Mouse (Mus musculus): ENCODE results near the gene Kcnn1. TPM values are rescaled to one million over a fixed set of nuclear protein-coding genes. Genes with fewer than 3 reads are reported as not detected.

The Kcnn1 gene
- polyA plus RNA-seq, 1 experiment = 3.2 TPM

DNA sequence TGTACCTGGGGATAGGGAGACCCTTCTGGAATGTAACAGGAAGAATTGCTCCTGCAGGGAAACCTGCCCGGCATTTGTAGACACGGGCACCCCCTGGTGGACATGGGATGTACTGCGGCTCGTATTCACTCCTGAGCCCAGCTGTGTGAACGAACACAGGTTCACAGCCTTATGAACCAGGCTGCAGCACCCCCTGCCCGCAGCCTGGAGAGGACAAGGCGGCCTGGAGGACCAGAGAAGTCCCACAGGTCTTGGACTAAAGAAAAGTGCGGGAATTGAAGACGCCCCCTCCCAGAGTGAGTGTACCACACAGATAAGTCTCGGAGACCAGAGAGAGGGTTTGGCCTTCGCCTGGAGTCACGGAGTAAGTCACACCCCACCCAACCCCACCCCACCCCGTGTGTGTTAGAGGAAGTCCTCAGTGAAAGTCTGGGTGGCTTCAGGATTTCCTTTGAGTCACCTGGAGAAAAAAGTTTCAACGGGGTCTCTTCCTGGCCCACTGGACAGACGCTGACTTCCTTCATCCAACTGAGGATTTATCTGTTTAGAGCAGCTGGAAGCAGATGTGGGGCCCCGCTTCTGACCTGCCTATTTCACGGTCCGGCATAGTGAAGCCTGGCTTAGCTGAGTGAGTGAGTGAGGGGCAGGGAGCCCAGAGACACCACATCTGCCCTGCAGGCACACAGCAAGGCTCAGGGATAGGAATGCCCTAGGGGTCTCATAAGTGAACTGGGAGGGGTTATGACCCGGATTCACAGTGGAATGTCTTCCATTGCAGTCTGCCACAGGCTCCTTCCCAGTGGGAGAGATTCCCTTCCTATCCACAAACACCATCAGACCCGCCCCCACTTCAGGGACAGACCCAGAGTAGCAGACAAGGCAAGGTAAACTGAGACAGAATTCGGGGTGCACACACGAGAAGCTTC, 21.6 kb downstream of the Kcnn1 start:
- H3K9ac ChIP-seq (ENCODE audit: low read depth, poor library complexity, severe bottlenecking) = peak overlapping the region; percentile 12; the same call in 1 of the 2 replicates
- no peak overlapping the region for H3K4me3 ChIP-seq (ENCODE audit: low read depth, low read length)
- no peak overlapping the region for H3K27ac ChIP-seq (ENCODE audit: insufficient read depth, low read length)

DNA sequence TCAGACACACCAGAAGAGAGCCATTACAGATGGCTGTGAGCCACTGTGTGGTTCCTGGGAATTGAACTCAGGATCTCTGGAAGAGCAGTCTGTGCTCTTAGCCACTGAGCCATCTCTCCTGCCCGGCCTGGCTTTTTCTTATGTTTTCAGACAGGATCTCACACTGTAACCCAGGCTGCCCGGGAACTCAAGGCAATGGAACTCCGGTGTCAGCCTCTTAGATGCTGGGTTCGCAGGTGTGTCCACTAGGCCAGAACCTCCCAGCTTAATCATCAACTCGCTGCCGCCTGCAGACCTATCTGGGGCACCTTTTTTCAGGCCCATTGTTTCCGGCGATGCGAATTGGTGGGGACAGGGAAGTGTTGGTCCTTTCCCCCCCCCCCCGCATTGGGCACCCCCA, 22.5 kb downstream of the Kcnn1 start:
- peaks cover 10% of the 10 kb centered on the region for H3K36me3 ChIP-seq (ENCODE audit: control insufficient read depth, insufficient read depth, low read length, poor library complexity, severe bottlenecking)

More for the DNA sequence above, 21.6 kb downstream of the Kcnn1 start:
- no peaks in the 10 kb centered on the region for H3K4me1 ChIP-seq (ENCODE audit: control insufficient read depth, insufficient read depth, low read length)
- peaks cover 5% of the 10 kb centered on the region; the same call in 1 of the 2 replicates for H3K36me3 ChIP-seq (ENCODE audit: control insufficient read depth, insufficient read depth, low read length, poor library complexity, severe bottlenecking)
- no peak for TF ChIP-seq POLR2A (IDR thresholded peaks at IDR 0.05; ENCODE audit: insufficient read depth, low read length)
- peak; percentile 48; the same call in 1 of the 2 replicates for TF ChIP-seq EP300 (IDR thresholded peaks at IDR 0.05; ENCODE audit: insufficient read depth, low read depth, low read length)
- peak; percentile 98 for TF ChIP-seq CTCF (IDR thresholded peaks at IDR 0.05; ENCODE audit: low read depth, low read length)
- H3K9me3 ChIP-seq (replicated peaks; ENCODE audit: control insufficient read depth, insufficient read depth, low read length, poor library complexity, severe bottlenecking) = no peaks in the 10 kb centered on the region
- no peaks in the 10 kb centered on the region for H3K27me3 ChIP-seq (ENCODE audit: control insufficient read depth, insufficient read depth, low read length, poor library complexity, severe bottlenecking)

DNA sequence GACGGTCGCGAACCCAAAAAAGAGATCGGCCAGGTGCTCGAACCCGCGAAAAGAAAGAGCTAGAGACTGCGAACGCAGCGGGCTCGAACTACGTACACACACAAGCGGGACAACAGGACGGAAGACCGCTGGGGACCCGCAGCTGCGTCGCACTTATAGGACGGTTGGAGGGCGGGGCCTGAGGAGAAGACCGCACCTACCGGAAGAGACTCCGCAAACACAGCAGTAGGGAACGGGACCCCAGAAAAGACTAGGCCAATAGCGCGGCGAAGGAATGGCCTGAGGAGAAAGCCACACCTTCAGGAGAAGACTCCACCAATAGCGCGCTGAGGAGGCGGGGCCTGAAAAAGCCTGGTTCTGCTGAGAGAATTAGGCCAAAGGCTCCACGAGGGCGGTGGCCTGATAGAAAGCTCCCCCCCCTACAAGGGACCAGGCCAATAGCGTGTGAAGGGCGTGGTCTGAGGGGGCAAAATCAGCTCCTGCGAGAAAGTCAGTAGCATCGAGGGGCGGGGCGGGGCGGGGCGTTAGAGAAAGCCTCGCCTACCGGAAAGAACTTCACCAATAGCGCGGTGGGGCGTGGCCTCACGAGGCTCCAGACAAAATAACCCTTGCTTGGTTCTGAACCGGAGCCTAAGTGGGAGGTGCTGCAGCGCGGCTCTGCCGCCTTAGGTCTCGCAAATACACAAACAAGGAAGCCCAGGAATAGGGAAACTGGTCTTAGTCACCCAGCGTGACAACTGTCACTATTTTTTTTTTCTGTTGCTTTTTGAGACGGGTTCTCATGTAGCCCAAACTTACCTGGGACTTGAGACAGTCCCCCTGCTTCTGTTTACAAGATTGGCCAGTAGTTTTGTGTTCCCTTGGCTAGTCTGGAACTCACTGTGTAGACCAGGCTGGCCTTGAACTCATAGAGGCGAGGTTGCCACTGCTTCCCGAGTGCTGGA, 23.4 kb downstream of the Kcnn1 start, which contains the start of gene Arrdc2:
Gene Arrdc2, minus strand, starts transcription at position 313 of the 944 bp plus-strand sequence.
- Histone ChIP-seq H3K9me3 (replicated peaks; ENCODE audit: control insufficient read depth, insufficient read depth, low read length, poor library complexity, severe bottlenecking) (no peaks in the 10 kb centered on the region), H3K27ac (ENCODE audit: insufficient read depth, low read length) (peak within 1 kb of the TSS; percentile 86), H3K4me1 (ENCODE audit: control insufficient read depth, insufficient read depth, low read length) (no peaks in the 10 kb centered on the region), H3K9ac (ENCODE audit: low read depth, poor library complexity, severe bottlenecking) (peak within 1 kb of the TSS; percentile 82), H3K27me3 (ENCODE audit: control insufficient read depth, insufficient read depth, low read length, poor library complexity, severe bottlenecking) (no peaks in the 10 kb centered on the region), H3K36me3 (ENCODE audit: control insufficient read depth, insufficient read depth, low read length, poor library complexity, severe bottlenecking) (peaks cover 14% of the 10 kb centered on the region), H3K4me3 (ENCODE audit: low read depth, low read length) (peak within 1 kb of the TSS; percentile 78)
- TF ChIP-seq EP300 (IDR thresholded peaks at IDR 0.05; ENCODE audit: insufficient read depth, low read depth, low read length) (peak; percentile 73; the same call in 1 of the 2 replicates), CTCF (IDR thresholded peaks at IDR 0.05; ENCODE audit: low read depth, low read length) (no peak), POLR2A (IDR thresholded peaks at IDR 0.05; ENCODE audit: insufficient read depth, low read length) (peak; percentile 100)

More for the DNA sequence above, 22.5 kb downstream of the Kcnn1 start:
- H3K27ac ChIP-seq (ENCODE audit: insufficient read depth, low read length) = no peak overlapping the region
- H3K9ac ChIP-seq (ENCODE audit: low read depth, poor library complexity, severe bottlenecking) = peak overlapping the region; percentile 36; the same call in 1 of the 2 replicates
- no peaks in the 10 kb centered on the region for H3K9me3 ChIP-seq (replicated peaks; ENCODE audit: control insufficient read depth, insufficient read depth, low read length, poor library complexity, severe bottlenecking)
- H3K4me3 ChIP-seq (ENCODE audit: low read depth, low read length) = no peak overlapping the region
- no peaks in the 10 kb centered on the region for H3K27me3 ChIP-seq (ENCODE audit: control insufficient read depth, insufficient read depth, low read length, poor library complexity, severe bottlenecking)
- TF ChIP-seq EP300 (IDR thresholded peaks at IDR 0.05; ENCODE audit: insufficient read depth, low read depth, low read length) = no peak
- no peak for TF ChIP-seq CTCF (IDR thresholded peaks at IDR 0.05; ENCODE audit: low read depth, low read length)
- no peak for TF ChIP-seq POLR2A (IDR thresholded peaks at IDR 0.05; ENCODE audit: insufficient read depth, low read length)
- H3K4me1 ChIP-seq (ENCODE audit: control insufficient read depth, insufficient read depth, low read length) = no peaks in the 10 kb centered on the region

DNA sequence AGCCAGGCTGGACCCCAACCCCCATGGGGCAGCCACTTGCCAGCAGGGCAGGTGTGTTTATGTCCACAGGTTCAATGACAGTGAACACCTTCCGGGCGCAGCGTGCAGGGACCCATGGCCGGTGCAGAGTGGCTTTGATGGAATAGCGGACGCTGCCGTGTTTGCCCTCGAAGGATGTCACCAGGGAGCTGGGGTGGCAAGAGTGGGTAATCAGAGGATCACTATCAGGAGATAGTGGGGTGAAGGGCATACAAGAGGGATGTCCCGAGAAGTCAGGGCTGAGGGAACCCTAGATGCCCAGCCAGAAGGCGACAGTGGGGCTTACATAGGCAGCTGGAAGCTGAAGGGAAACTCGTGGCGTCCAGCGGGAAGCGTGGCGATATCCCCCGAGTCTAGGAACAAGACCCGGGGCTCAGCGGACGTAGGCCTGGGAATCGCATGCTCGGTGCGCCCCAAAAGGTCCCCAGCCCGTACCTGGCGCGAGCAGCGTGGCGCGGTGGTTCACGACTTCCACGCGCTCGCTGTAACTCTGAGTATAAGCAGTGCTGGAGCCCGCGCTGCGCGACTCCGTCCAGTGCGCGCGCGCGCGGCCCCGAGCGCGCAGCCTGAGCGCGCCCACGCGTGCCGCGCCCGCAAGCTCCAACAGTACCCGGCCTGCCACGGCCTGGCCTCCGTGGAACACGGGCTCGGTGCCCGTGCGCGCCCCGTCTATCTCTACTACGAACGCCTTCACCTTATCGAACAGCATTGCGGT, 24.2 kb downstream of the Kcnn1 start:
- Histone ChIP-seq H3K36me3 (ENCODE audit: control insufficient read depth, insufficient read depth, low read length, poor library complexity, severe bottlenecking) (peaks cover 14% of the 10 kb centered on the region), H3K4me3 (ENCODE audit: low read depth, low read length) (peak overlapping the region; percentile 78), H3K27ac (ENCODE audit: insufficient read depth, low read length) (peak overlapping the region; percentile 85), H3K4me1 (ENCODE audit: control insufficient read depth, insufficient read depth, low read length) (no peaks in the 10 kb centered on the region), H3K27me3 (ENCODE audit: control insufficient read depth, insufficient read depth, low read length, poor library complexity, severe bottlenecking) (no peaks in the 10 kb centered on the region), H3K9me3 (replicated peaks; ENCODE audit: control insufficient read depth, insufficient read depth, low read length, poor library complexity, severe bottlenecking) (no peaks in the 10 kb centered on the region), H3K9ac (ENCODE audit: low read depth, poor library complexity, severe bottlenecking) (peak overlapping the region; percentile 82)
- TF ChIP-seq POLR2A (IDR thresholded peaks at IDR 0.05; ENCODE audit: insufficient read depth, low read length) = no peak
- no peak for TF ChIP-seq EP300 (IDR thresholded peaks at IDR 0.05; ENCODE audit: insufficient read depth, low read depth, low read length)
- TF ChIP-seq CTCF (IDR thresholded peaks at IDR 0.05; ENCODE audit: low read depth, low read length) = no peak

DNA sequence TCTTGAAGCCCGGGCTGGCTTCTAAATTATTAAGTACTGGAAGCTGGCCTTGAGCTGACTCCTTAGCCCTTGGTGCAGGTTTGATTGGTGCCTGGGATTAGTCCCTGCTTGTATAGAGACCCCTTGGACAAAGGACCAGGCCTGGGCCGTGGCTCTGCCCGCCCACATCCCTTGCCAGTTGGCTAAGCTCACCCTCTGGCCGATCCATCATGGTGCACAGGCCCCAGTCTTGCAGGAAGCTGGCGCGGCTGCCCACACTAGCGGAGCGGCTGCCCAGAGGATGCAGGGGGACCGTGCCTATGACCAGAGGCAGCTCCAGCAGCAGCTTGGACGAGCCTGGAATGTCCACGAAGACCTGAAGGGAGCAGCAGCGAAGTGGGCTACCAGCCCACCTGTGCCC, 26.4 kb downstream of the Kcnn1 start:
- Histone ChIP-seq H3K9ac (ENCODE audit: low read depth, poor library complexity, severe bottlenecking) (no peak overlapping the region), H3K4me1 (ENCODE audit: control insufficient read depth, insufficient read depth, low read length) (no peaks in the 10 kb centered on the region), H3K27ac (ENCODE audit: insufficient read depth, low read length) (no peak overlapping the region), H3K27me3 (ENCODE audit: control insufficient read depth, insufficient read depth, low read length, poor library complexity, severe bottlenecking) (no peaks in the 10 kb centered on the region), H3K9me3 (replicated peaks; ENCODE audit: control insufficient read depth, insufficient read depth, low read length, poor library complexity, severe bottlenecking) (no peaks in the 10 kb centered on the region), H3K4me3 (ENCODE audit: low read depth, low read length) (no peak overlapping the region), H3K36me3 (ENCODE audit: control insufficient read depth, insufficient read depth, low read length, poor library complexity, severe bottlenecking) (peaks cover 14% of the 10 kb centered on the region)
- no peak for TF ChIP-seq POLR2A (IDR thresholded peaks at IDR 0.05; ENCODE audit: insufficient read depth, low read length)
- TF ChIP-seq EP300 (IDR thresholded peaks at IDR 0.05; ENCODE audit: insufficient read depth, low read depth, low read length) = no peak
- TF ChIP-seq CTCF (IDR thresholded peaks at IDR 0.05; ENCODE audit: low read depth, low read length) = no peak
